Mouse (Mus musculus) forebrain, embryonic 16.5 days (tissue): ENCODE measurements around the gene Grid1. TPM values are rescaled to one million over a fixed set of nuclear protein-coding genes. Genes with fewer than 3 reads are reported as not detected.

Experiments
- ATAC-seq: fragments of 200-750 bp; cut with Nextera tagmentation; 2 replicates; pipeline ENCODE4 v1.8.0; 2017; ENCODE audit warnings: mild to moderate bottlenecking, moderate library complexity
- H3K27ac ChIP-seq: fragments of 300-500 bp; sonication (generic); 2 replicates; pipeline ENCODE4 v1.5.1; 2014; ENCODE audit warnings: low read length, control low read depth
- H3K27me3 ChIP-seq: fragments of 300-500 bp; sonication (generic); replicated peaks from 2 replicates; pipeline ENCODE4 v1.6.1; 2014; ENCODE audit warnings: low read length; ENCODE audit not compliant: control insufficient read depth, insufficient read depth
- H3K36me3 ChIP-seq: fragments of 300-500 bp; sonication (generic); 2 replicates; pipeline ENCODE4 v1.6.1; 2014; ENCODE audit not compliant: control insufficient read depth, insufficient read depth
- H3K4me1 ChIP-seq: fragments of 300-500 bp; sonication (generic); replicated peaks from 2 replicates; pipeline ENCODE4 v1.6.1; 2014; ENCODE audit warnings: low read length; ENCODE audit not compliant: control insufficient read depth, insufficient read depth
- H3K4me2 ChIP-seq: fragments of 300-500 bp; sonication (generic); 2 replicates; pipeline ENCODE4 v1.6.1; 2014; ENCODE audit warnings: mild to moderate bottlenecking, low read length, control low read depth
- H3K4me3 ChIP-seq: fragments of 300-500 bp; sonication (generic); replicated peaks from 2 replicates; pipeline ENCODE4 v1.5.1; 2014; ENCODE audit warnings: mild to moderate bottlenecking, low read length, control low read depth
- H3K9ac ChIP-seq: fragments of 300-500 bp; sonication (generic); replicated peaks from 2 replicates; pipeline ENCODE4 v1.6.1; 2014; ENCODE audit warnings: low read depth, low read length, control low read depth
- H3K9me3 ChIP-seq: fragments of 300-500 bp; sonication (generic); 2 replicates; pipeline ENCODE4 v1.6.1; 2016; ENCODE audit warnings: low read length; ENCODE audit not compliant: control insufficient read depth
- WGBS: fragments of 180-500 bp; shearing (Covaris S2); extraction: QIAGEN DNeasy Blood & Tissue Kit; methylation state at CpG from one replicate; pipeline ENCODE4 v1.1.7; 2014; 5-methylcytosine and 5-hydroxymethylcytosine counted together
- microRNA counts: library from miRNA; unstranded; fragments of <30 nt; microRNA quantifications from one replicate; lab custom pipeline; 2016
- microRNA-seq: library from miRNA; unstranded; fragments of <30 nt; microRNA quantifications from one replicate; pipeline ENCODE4, GENCODE M21; 2017
- polyA plus RNA-seq: library from polyadenylated mRNA; unstranded; fragments of >200 nt; fragmentation: Nextera tagmentation; extraction: Ambion mirVana; gene quantifications from 2 replicates; pipeline ENCODE4 v1.2.1, GENCODE M21; 2015

Gene Grid1
- polyA plus RNA-seq, 1 experiment from 2014 or later, result 4.5 TPM

DNA sequence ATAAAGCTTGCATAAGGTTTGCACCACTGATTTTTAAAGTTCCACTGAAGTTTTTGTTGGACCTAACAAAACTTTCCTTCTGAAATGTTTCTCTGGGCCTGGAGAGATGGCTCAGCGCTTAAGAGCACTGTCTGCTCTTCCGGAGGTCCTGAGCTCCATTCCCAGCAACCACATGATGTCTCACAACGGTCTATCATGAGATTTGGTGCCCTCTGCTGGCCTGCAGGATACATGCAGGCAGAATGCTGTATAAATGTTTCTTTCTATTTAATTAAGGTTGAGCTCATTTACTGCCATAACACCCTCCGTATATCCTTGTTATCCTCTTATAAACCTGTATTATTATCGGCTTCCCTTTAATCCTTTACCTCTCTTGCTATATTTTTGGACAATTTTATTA is 805.8 kb downstream of the Grid1 start:
- 92% methylated on average over 5 of the region's 5 CpGs for WGBS
- H3K9me3 ChIP-seq, result 0 out of 2 replicates have a peak, but pooled peaks cover 3% of the 10 kb centered on the region

More for the DNA sequence above, 805.8 kb downstream of the Grid1 start:
- Histone ChIP-seq H3K4me3 (no peak overlapping the region), H3K9ac (no peak overlapping the region), H3K36me3 (no peaks in the 10 kb centered on the region), H3K4me1 (no peaks in the 10 kb centered on the region), H3K4me2 (no peak overlapping the region), H3K27ac (no peak overlapping the region), H3K27me3 (no peaks in the 10 kb centered on the region)
- no peak for ATAC-seq

MicroRNAs encoded within 50 kb of the gene (microRNA counts, 519-probe panel; counts per million panel counts)
- microRNA mmu-miR-346 (lab: Ali Mortazavi, UCI), result 1,866 counts per million, percentile 22 among the panel's probes with 10 or more counts

Small RNA genes within 50 kb of the gene (microRNA-seq; reads per million reads assigned to microRNA genes)
- gene Mir346, result 198 reads per million, percentile 62 among the genes with 10 or more reads in this experiment

Other genes with a start within 250 kb of the Grid1 start
- gene Ldb3, start 231.4 kb upstream of the Grid1 start, polyA plus RNA-seq, result 0.39 and 0.55 TPM in 2 replicates
- gene Opn4, start 220.0 kb upstream of the Grid1 start, polyA plus RNA-seq, result not detected in 2 replicates
- 18.8 and 21.9 TPM in 2 replicates for gene Wapl, start 146.2 kb upstream of the Grid1 start, polyA plus RNA-seq